Mouse (Mus musculus): ENCODE data around the gene BC049762. TPM values are rescaled to one million over a fixed set of nuclear protein-coding genes. Genes with fewer than 3 reads are reported as not detected.

BC049762 gene
- polyA plus RNA-seq, 1 experiment: 0.18 TPM

DNA sequence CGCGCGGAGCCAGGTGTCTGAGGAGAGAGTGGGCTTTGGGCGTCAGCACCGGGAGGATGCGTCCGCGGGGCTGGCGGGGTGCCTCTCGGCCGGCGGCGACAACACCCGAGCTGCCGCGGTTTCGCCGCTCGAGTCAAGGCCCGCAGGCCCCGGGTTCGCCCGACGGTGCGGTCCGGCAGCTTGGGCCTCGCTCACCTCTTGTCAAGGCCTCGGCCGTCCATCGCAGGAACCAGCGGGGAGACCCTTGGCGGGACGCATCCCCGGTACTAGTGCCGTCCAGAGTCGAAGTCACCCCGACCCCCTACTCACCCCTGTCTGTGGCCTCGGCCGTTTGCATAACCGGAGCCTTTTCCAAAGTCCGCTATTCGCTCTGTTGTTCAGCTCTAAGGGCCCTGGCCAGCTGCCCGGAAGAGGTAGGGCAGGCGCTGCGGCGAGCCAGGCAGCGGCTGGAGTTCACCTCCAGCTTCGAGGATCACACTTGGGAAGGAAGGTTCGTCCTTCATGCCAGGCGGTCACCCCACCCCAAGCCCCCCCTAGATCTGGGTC lies 513 bp upstream of the BC049762 start:
- no peak for TF ChIP-seq CTCF (IDR thresholded peaks at IDR 0.05; ENCODE audit: extremely low read depth, insufficient read length, insufficient replicate concordance, low read depth, low read length)
- no peak; the same call in 1 of the 2 replicates for TF ChIP-seq POLR2A (IDR thresholded peaks at IDR 0.05; ENCODE audit: low read depth, low read length)
- H3K27ac ChIP-seq (ENCODE audit: insufficient read depth, low read depth, low read length): peak overlapping the region; percentile 95
- H3K36me3 ChIP-seq (ENCODE audit: control insufficient read depth, insufficient read depth, low read length): peaks cover 2% of the 10 kb centered on the region; the same call in 1 of the 2 replicates
- 0 out of 2 replicates have a peak, but pooled peaks cover 2% of the 10 kb centered on the region for H3K4me1 ChIP-seq (ENCODE audit: control insufficient read depth, insufficient read depth, insufficient read length, low read length)
- H3K27me3 ChIP-seq (ENCODE audit: control insufficient read depth, insufficient read depth, low read length): no peaks in the 10 kb centered on the region
- H3K4me3 ChIP-seq (ENCODE audit: low read depth, low read length): peak overlapping the region; percentile 73
- under 1% methylated on average over 50 of the region's 50 CpGs for WGBS

DNA sequence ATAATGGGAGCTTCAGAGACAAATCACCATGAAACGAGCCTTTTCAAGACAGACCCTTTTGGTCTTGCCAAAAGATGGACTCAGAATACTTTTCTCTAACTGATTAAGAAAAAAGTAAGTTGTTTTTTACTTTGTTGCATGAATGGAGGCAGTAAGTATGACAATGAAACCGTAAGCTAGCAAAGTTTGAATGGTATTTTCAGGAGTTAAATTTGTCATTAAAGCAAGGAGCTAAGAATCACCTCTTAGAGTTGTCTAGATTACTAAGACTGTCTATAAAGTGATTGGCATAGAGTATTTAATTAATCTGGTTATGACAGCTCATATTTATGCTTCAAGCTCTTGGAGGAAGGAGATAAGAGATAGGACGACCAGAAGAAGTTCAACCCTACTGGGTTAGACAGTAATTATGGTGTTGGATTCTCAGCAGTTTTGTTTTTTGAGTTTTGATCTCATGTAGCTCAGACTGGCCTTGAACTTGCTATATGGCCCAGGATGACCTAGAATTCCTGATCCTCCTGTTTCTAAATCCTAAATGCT lies 1.1 kb downstream of the BC049762 start, which contains the start of gene Clk4:
Gene Clk4 (plus strand): TSS at position 51 of the 540 bp plus-strand sequence.
- Histone ChIP-seq H3K27ac (ENCODE audit: insufficient read depth, low read depth, low read length) (peak within 1 kb of the TSS; percentile 85), H3K36me3 (ENCODE audit: control insufficient read depth, insufficient read depth, low read length) (no peaks in the 10 kb centered on the region), H3K27me3 (ENCODE audit: control insufficient read depth, insufficient read depth, low read length) (no peaks in the 10 kb centered on the region), H3K4me1 (ENCODE audit: control insufficient read depth, insufficient read depth, insufficient read length, low read length) (0 out of 2 replicates have a peak, but pooled peaks cover 2% of the 10 kb centered on the region), H3K4me3 (ENCODE audit: low read depth, low read length) (peak within 1 kb of the TSS; percentile 73)
- no peak for TF ChIP-seq CTCF (IDR thresholded peaks at IDR 0.05; ENCODE audit: extremely low read depth, insufficient read length, insufficient replicate concordance, low read depth, low read length)
- TF ChIP-seq POLR2A (IDR thresholded peaks at IDR 0.05; ENCODE audit: low read depth, low read length): no peak
- WGBS: 71% methylated on average over 3 of the region's 3 CpGs

- H3K4me3 ChIP-seq (ENCODE audit: low read depth, low read length): no peak overlapping the region
- H3K27me3 ChIP-seq (ENCODE audit: control insufficient read depth, insufficient read depth, low read length): no peaks in the 10 kb centered on the region; the same call in 1 of the 2 replicates
- H3K4me1 ChIP-seq (ENCODE audit: control insufficient read depth, insufficient read depth, insufficient read length, low read length): no peaks in the 10 kb centered on the region
- TF ChIP-seq CTCF (IDR thresholded peaks at IDR 0.05; ENCODE audit: extremely low read depth, insufficient read length, insufficient replicate concordance, low read depth, low read length) (no peak), POLR2A (IDR thresholded peaks at IDR 0.05; ENCODE audit: low read depth, low read length) (no peak)
- 85% methylated on average over 4 of the region's 4 CpGs for WGBS
- H3K36me3 ChIP-seq (ENCODE audit: control insufficient read depth, insufficient read depth, low read length): no peaks in the 10 kb centered on the region
- H3K27ac ChIP-seq (ENCODE audit: insufficient read depth, low read depth, low read length): no peak overlapping the region
Measured at GRCm38 (mm10) chr11:51257006-51257405, 5.8 kb downstream of the BC049762 start.

DNA sequence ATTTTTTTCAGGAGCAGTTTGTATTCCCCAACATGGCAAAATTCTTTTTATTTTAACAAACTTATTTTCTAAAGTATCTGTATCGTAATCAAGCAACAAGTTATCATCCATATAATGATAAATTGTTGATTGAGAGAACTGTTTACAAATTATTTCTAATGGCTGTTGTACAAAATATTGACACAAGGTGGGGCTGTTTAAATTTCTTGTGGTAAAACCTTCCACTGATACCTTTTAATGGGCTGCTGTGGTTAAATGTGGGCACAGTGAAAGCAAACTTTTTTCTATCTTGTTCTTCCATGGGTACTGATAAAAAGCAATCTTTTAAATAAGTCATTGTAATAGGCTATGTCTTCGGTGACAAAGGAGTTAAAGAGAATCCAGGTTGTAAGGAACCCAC lies 19.9 kb downstream of the BC049762 start:
- TF ChIP-seq CTCF (IDR thresholded peaks at IDR 0.05; ENCODE audit: extremely low read depth, insufficient read length, insufficient replicate concordance, low read depth, low read length) (no peak), POLR2A (IDR thresholded peaks at IDR 0.05; ENCODE audit: low read depth, low read length) (no peak)
- WGBS: 86% methylated on average over 2 of the region's 2 CpGs
- Histone ChIP-seq H3K27ac (ENCODE audit: insufficient read depth, low read depth, low read length) (no peak overlapping the region), H3K27me3 (ENCODE audit: control insufficient read depth, insufficient read depth, low read length) (no peaks in the 10 kb centered on the region), H3K4me1 (ENCODE audit: control insufficient read depth, insufficient read depth, insufficient read length, low read length) (no peaks in the 10 kb centered on the region), H3K36me3 (ENCODE audit: control insufficient read depth, insufficient read depth, low read length) (no peaks in the 10 kb centered on the region), H3K4me3 (ENCODE audit: low read depth, low read length) (no peak overlapping the region)

- WGBS: 85% methylated on average over 9 of the region's 9 CpGs
- H3K4me1 ChIP-seq (ENCODE audit: control insufficient read depth, insufficient read depth, insufficient read length, low read length): no peaks in the 10 kb centered on the region
- TF ChIP-seq POLR2A (IDR thresholded peaks at IDR 0.05; ENCODE audit: low read depth, low read length) (no peak), CTCF (IDR thresholded peaks at IDR 0.05; ENCODE audit: extremely low read depth, insufficient read length, insufficient replicate concordance, low read depth, low read length) (no peak)
- no peaks in the 10 kb centered on the region for H3K36me3 ChIP-seq (ENCODE audit: control insufficient read depth, insufficient read depth, low read length)
- H3K27me3 ChIP-seq (ENCODE audit: control insufficient read depth, insufficient read depth, low read length): no peaks in the 10 kb centered on the region
- no peak overlapping the region for H3K27ac ChIP-seq (ENCODE audit: insufficient read depth, low read depth, low read length)
- no peak overlapping the region for H3K4me3 ChIP-seq (ENCODE audit: low read depth, low read length)
Measured at GRCm38 (mm10) chr11:51234626-51235025, 28.2 kb downstream of the BC049762 start.

DNA sequence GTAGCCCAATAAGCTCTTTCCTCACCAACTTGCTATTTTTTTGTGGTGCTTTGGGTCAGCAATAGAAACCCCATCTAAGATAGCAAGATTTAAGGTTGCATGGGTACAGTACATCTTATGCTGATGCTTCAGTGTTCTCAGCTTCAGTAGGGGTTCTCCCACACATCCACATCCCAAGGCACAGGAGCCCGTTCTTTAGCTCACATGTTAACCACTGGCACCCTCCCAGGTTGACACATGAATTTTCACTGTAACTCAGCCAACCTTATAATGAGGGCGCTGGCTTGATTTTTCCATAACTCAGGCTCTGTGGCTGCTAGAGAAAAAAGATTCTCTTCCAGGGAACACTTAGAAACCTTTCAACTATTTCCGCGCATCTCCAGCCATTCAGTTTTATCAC lies 35.7 kb downstream of the BC049762 start:
- 86% methylated on average over 4 of the region's 4 CpGs for WGBS
- no peak overlapping the region for H3K4me3 ChIP-seq (ENCODE audit: low read depth, low read length)
- no peaks in the 10 kb centered on the region for H3K4me1 ChIP-seq (ENCODE audit: control insufficient read depth, insufficient read depth, insufficient read length, low read length)
- no peaks in the 10 kb centered on the region for H3K36me3 ChIP-seq (ENCODE audit: control insufficient read depth, insufficient read depth, low read length)
- no peaks in the 10 kb centered on the region for H3K27me3 ChIP-seq (ENCODE audit: control insufficient read depth, insufficient read depth, low read length)
- TF ChIP-seq CTCF (IDR thresholded peaks at IDR 0.05; ENCODE audit: extremely low read depth, insufficient read length, insufficient replicate concordance, low read depth, low read length) (no peak), POLR2A (IDR thresholded peaks at IDR 0.05; ENCODE audit: low read depth, low read length) (no peak)
- no peak overlapping the region for H3K27ac ChIP-seq (ENCODE audit: insufficient read depth, low read depth, low read length)

- H3K4me3 ChIP-seq (ENCODE audit: low read depth, low read length): no peak within 1 kb of the TSS
- H3K4me1 ChIP-seq (ENCODE audit: control insufficient read depth, insufficient read depth, insufficient read length, low read length): no peaks in the 10 kb centered on the region
- 91% methylated on average over 11 of the region's 11 CpGs for WGBS
- no peak within 1 kb of the TSS for H3K27ac ChIP-seq (ENCODE audit: insufficient read depth, low read depth, low read length)
- H3K27me3 ChIP-seq (ENCODE audit: control insufficient read depth, insufficient read depth, low read length): no peaks in the 10 kb centered on the region
- H3K36me3 ChIP-seq (ENCODE audit: control insufficient read depth, insufficient read depth, low read length): no peaks in the 10 kb centered on the region
- TF ChIP-seq CTCF (IDR thresholded peaks at IDR 0.05; ENCODE audit: extremely low read depth, insufficient read length, insufficient replicate concordance, low read depth, low read length) (no peak), POLR2A (IDR thresholded peaks at IDR 0.05; ENCODE audit: low read depth, low read length) (no peak)
Measured at GRCm38 (mm10) chr11:51220308-51220707, 42.5 kb downstream of the BC049762 start, which contains the start of gene Gm12569. Gene Gm12569 (plus strand): TSS chr11:51220473.

Data from small intestine, adult 2 months (tissue).